Mouse (Mus musculus) thymus, adult 2 months (tissue): ENCODE data around the gene Cbx7.

ENCODE experiments used
- CTCF ChIP-seq: fragments of 200-500 bp; IDR thresholded peaks from 2 replicates; pipeline ENCODE4 v1.5.1; 2012; ENCODE audit warnings: mild to moderate bottlenecking, control low read depth, low read length, moderate library complexity, borderline replicate concordance; ENCODE audit not compliant: control insufficient read depth, poor library complexity, insufficient read depth; ENCODE audit errors: extremely low read depth
- POLR2A ChIP-seq: fragments of 200-500 bp; IDR thresholded peaks from 2 replicates; pipeline ENCODE4 v1.6.1; 2012; ENCODE audit warnings: mild to moderate bottlenecking, low read length, control low read depth, moderate library complexity; ENCODE audit not compliant: control insufficient read depth, poor library complexity, insufficient read depth; ENCODE audit errors: extremely low read depth

DNA sequence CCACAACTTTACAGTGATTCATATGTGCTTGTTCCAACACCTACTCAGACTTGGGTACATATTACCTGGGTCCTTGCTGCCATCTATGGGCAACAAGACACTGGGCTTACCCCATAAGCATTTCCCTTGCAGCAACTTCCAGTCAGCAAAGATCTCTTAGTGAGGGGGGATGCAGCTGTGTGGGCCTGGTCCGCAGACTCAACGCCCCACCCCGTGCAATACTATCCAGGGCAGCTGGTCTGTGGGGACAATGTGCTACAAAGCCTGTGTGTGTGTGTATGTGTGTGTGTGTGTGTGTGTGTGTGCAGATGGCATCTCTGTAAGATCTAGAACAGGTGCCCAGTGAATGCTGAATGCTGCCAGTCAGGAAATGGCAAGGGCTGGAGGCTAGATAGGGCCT lies 56.6 kb downstream of the Cbx7 start:
- no peak for TF ChIP-seq CTCF
- no peak for TF ChIP-seq POLR2A
